Mouse (Mus musculus): ENCODE measurements around the gene Ttc39b.

DNA sequence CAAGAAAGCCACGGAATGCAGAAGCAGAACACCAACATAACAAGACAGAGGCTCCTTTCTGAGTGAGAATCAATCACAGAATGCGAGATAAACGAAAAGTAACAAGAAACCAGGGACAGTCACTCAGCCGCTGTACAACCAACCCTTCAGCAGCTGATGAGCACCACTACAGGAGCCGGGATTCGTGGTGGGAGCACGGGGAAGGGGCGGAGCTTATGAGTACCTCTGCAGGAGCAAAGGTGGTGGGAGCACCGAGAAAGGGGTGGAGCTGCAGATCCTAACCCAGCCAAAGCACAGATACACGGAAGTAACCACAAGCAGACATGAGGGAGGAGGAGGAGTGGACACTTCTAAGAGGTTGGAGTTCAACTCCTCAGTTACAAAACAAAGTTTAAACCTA is 69.1 kb downstream of the Ttc39b start:
- TF ChIP-seq POLR2A (IDR thresholded peaks at IDR 0.05; ENCODE audit: low read depth, low read length) (no peak), CTCF (conservative IDR thresholded peaks at IDR 0.05; ENCODE audit: insufficient read depth, insufficient read length, low read depth, low read length) (no peak)
